Mouse (Mus musculus): Measurements from ENCODE around the gene Ypel4.

DNA sequence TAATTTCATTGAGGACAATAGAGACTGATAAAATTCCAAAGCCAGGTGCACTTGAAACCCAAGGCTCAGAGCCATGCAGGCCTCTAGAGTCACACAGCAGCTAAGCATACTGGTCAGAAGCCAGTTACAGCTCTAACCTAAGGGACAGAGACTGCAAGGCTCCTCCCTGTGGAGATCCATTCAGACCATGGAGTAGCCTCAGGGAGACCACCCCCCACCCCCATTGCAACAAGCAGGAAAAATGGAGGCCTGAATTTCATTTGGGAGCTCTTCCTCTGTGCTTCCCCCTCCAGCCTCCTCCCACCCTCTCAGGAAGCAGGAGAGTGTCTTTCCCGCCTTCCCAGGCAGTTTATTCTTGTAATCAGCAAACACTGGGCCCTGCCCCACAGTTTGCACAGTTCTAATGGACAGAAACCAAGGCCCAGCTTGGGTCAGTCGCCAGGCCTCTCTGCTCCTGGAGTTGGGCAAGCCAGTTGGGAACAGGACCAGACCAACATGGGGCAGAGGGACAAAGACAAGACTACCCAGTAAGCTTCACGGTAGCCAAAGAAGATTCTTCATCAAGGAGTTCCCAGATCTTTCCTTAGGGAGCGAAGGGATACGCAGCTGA is 8.1 kb downstream of the Ypel4 start:
- TF ChIP-seq POLR2A (IDR thresholded peaks at IDR 0.05; ENCODE audit: borderline replicate concordance, low read depth, low read length) (no peak), CTCF (IDR thresholded peaks at IDR 0.05; ENCODE audit: low read depth, low read length) (no peak)

Measured in bone marrow macrophage, adult 2 months (primary cell).